Mouse (Mus musculus): ENCODE results near the gene Cntn3.

Cntn3 gene

GRCm38 (mm10) chr6:102322614-102323284 lies 250.2 kb downstream of the Cntn3 start:
- TF ChIP-seq GATA4 (IDR thresholded peaks at IDR 0.05; ENCODE audit: insufficient replicate concordance, low read length), result no peak

GRCm38 (mm10) chr6:102319755-102320154 lies 253.1 kb downstream of the Cntn3 start:
- no peak for TF ChIP-seq GATA4 (IDR thresholded peaks at IDR 0.05; ENCODE audit: insufficient replicate concordance, low read length)

DNA sequence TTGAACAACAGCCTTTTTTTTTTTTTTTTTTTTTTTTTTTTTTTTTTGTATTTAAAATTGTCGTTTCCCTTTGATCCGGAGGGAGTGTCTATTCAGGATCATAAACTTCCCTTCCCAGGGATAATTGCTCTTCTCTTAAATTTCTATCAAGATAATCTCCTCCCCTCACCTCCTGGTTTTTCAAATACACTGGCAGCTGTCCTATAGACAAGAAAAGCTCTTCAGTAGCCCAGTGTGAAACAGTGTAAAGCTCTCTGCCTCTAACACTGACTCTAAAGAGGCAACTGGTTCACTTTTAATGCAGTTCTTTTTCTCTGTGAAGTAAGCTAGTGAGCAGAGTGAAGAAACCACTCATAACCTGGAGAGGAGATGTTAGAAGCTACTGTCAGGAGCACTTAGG lies 290.0 kb downstream of the Cntn3 start:
- no peak for TF ChIP-seq GATA4 (IDR thresholded peaks at IDR 0.05; ENCODE audit: insufficient replicate concordance, low read length)

DNA sequence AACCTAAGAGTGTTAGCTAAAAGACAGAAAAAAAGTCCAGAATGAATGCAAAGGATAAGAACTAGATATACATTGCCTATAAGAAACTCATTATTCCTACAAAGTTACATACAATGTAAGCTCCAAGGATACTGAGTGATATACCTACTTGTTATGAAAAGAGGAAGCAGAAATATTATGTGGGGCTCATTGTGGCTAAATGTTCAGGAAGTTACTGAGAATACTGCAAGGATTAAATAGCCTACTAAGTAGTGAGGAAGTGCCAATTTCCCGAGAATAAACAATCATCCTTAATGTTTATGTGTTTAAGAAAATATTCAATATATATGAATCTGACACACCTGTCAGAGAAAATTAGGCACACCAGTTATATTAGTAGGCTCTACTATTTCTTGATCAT lies 341.9 kb downstream of the Cntn3 start:
- no peak for TF ChIP-seq GATA4 (IDR thresholded peaks at IDR 0.05; ENCODE audit: insufficient replicate concordance, low read length)

- no peak for TF ChIP-seq GATA4 (IDR thresholded peaks at IDR 0.05; ENCODE audit: insufficient replicate concordance, low read length)
Measured at GRCm38 (mm10) chr6:102186316-102186715, 386.6 kb downstream of the Cntn3 start.

GRCm38 (mm10) chr6:102170913-102171312 lies 402.0 kb downstream of the Cntn3 start:
- TF ChIP-seq GATA4 (IDR thresholded peaks at IDR 0.05; ENCODE audit: insufficient replicate concordance, low read length), result no peak

DNA sequence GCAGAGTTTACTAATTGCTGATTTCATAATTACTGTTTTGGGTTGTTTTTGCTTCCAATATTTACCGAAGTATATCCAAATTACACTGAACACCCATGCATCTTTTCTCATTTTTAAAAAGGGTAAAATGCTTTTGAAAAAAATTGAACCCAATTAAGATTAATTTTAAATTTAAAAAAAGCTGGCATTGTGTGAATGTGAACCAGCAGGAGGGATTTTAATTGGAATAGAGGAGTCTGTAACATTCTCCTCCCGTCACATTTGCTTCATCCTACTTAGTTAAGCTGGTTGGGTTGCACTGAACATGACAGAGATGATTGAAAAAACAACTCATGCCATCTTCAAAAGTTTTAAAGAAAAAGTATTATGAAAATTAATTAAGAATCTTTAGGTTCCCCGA lies 411.7 kb downstream of the Cntn3 start:
- TF ChIP-seq GATA4 (IDR thresholded peaks at IDR 0.05; ENCODE audit: insufficient replicate concordance, low read length), result no peak

GRCm38 (mm10) chr6:102121676-102122075 lies 451.2 kb downstream of the Cntn3 start:
- TF ChIP-seq GATA4 (IDR thresholded peaks at IDR 0.05; ENCODE audit: insufficient replicate concordance, low read length), result no peak

GRCm38 (mm10) chr6:102120003-102120402 lies 452.9 kb downstream of the Cntn3 start:
- no peak for TF ChIP-seq GATA4 (IDR thresholded peaks at IDR 0.05; ENCODE audit: insufficient replicate concordance, low read length)

GRCm38 (mm10) chr6:102113629-102114028 lies 459.3 kb downstream of the Cntn3 start:
- TF ChIP-seq GATA4 (IDR thresholded peaks at IDR 0.05; ENCODE audit: insufficient replicate concordance, low read length), result no peak
